Mouse (Mus musculus): ENCODE measurements around the gene Adi1. TPM values are rescaled to one million over a fixed set of nuclear protein-coding genes. Genes with fewer than 3 reads are reported as not detected.

Gene Adi1
- total RNA-seq, 1 experiment = 25.3 TPM

- Histone ChIP-seq H3K4me3 (ENCODE audit: insufficient read depth in 1 of 2, low read depth in 1 of 2, low read length in 2 of 2, poor library complexity in 1 of 2, severe bottlenecking in 1 of 2) (no peak overlapping the region), H3K4me1 (ENCODE audit: control insufficient read depth in 2 of 2, insufficient read depth in 2 of 2, low read length in 2 of 2, poor library complexity in 1 of 2) (peaks cover 0 to 10% of the 10 kb centered on the region in 2 experiments; a peak in 1 of 4 replicates), H3K36me3 (ENCODE audit: control insufficient read depth, insufficient read depth, low read length, poor library complexity, severe bottlenecking) (peaks cover 14% of the 10 kb centered on the region; the same call in 1 of the 2 replicates), H3K9me3 (ENCODE audit: control insufficient read depth, insufficient read depth, low read depth, low read length) (no peaks in the 10 kb centered on the region), H3K27ac (ENCODE audit: insufficient read depth, low read depth, low read length, poor library complexity, severe bottlenecking) (no peak overlapping the region), H3K9ac (ENCODE audit: insufficient read depth, low read depth, low read length, poor library complexity, severe bottlenecking) (no peak overlapping the region)
- in situ Hi-C loops (cut with MboI; ENCODE audit: low sequenced_read_pairs in 2 of 2, unreplicated experiment in 2 of 2) = no loop called here
- TF ChIP-seq CHD2 (IDR thresholded peaks at IDR 0.05; ENCODE audit: low read depth, low read length) (no peak), ZNF384 (IDR thresholded peaks at IDR 0.05; ENCODE audit: low read depth, low read length) (no peak), ZC3H11A (IDR thresholded peaks at IDR 0.05; ENCODE audit: borderline replicate concordance, low read depth, low read length) (no peak), HCFC1 (IDR thresholded peaks at IDR 0.05; ENCODE audit: borderline replicate concordance, insufficient read depth, low read length) (no peak), MAFK (IDR thresholded peaks at IDR 0.05; ENCODE audit: insufficient read depth, low read depth, low read length) (no peak)
- DNase-seq (ENCODE audit: low read depth, low spot score) = peak; percentile 83
Measured at GRCm38 (mm10) chr12:28694231-28694630, 19.2 kb downstream of the Adi1 start.

- H3K4me3 ChIP-seq (ENCODE audit: insufficient read depth in 1 of 2, low read depth in 1 of 2, low read length in 2 of 2, poor library complexity in 1 of 2, severe bottlenecking in 1 of 2) = no peak overlapping the region
- H3K4me1 ChIP-seq (ENCODE audit: control insufficient read depth in 2 of 2, insufficient read depth in 2 of 2, low read length in 2 of 2, poor library complexity in 1 of 2) = peaks cover under 1 to 10% of the 10 kb centered on the region in 2 experiments; a peak in 2 of 4 replicates
- peaks cover 11% of the 10 kb centered on the region; the same call in 1 of the 2 replicates for H3K36me3 ChIP-seq (ENCODE audit: control insufficient read depth, insufficient read depth, low read length, poor library complexity, severe bottlenecking)
- DNase-seq (ENCODE audit: low read depth, low spot score) = no peak
- no peaks in the 10 kb centered on the region for H3K9me3 ChIP-seq (ENCODE audit: control insufficient read depth, insufficient read depth, low read depth, low read length)
- no peak overlapping the region for H3K9ac ChIP-seq (ENCODE audit: insufficient read depth, low read depth, low read length, poor library complexity, severe bottlenecking)
- in situ Hi-C loops (cut with MboI; ENCODE audit: low sequenced_read_pairs in 2 of 2, unreplicated experiment in 2 of 2) = no loop called here
- H3K27ac ChIP-seq (ENCODE audit: insufficient read depth, low read depth, low read length, poor library complexity, severe bottlenecking) = no peak overlapping the region; the same call in 1 of the 2 replicates
- TF ChIP-seq MAFK (IDR thresholded peaks at IDR 0.05; ENCODE audit: insufficient read depth, low read depth, low read length) (no peak), ZC3H11A (IDR thresholded peaks at IDR 0.05; ENCODE audit: borderline replicate concordance, low read depth, low read length) (no peak), CHD2 (IDR thresholded peaks at IDR 0.05; ENCODE audit: low read depth, low read length) (no peak), HCFC1 (IDR thresholded peaks at IDR 0.05; ENCODE audit: borderline replicate concordance, insufficient read depth, low read length) (no peak), ZNF384 (IDR thresholded peaks at IDR 0.05; ENCODE audit: low read depth, low read length) (no peak)
Measured at GRCm38 (mm10) chr12:28694776-28695175, 19.7 kb downstream of the Adi1 start.

GRCm38 (mm10) chr12:28697821-28698595 is 23.0 kb downstream of the Adi1 start:
- TF ChIP-seq ZC3H11A (IDR thresholded peaks at IDR 0.05; ENCODE audit: borderline replicate concordance, low read depth, low read length) (no peak), CHD2 (IDR thresholded peaks at IDR 0.05; ENCODE audit: low read depth, low read length) (no peak), ZNF384 (IDR thresholded peaks at IDR 0.05; ENCODE audit: low read depth, low read length) (no peak), HCFC1 (IDR thresholded peaks at IDR 0.05; ENCODE audit: borderline replicate concordance, insufficient read depth, low read length) (no peak), MAFK (IDR thresholded peaks at IDR 0.05; ENCODE audit: insufficient read depth, low read depth, low read length) (no peak)
- Histone ChIP-seq H3K9ac (ENCODE audit: insufficient read depth, low read depth, low read length, poor library complexity, severe bottlenecking) (no peak overlapping the region), H3K36me3 (ENCODE audit: control insufficient read depth, insufficient read depth, low read length, poor library complexity, severe bottlenecking) (0 out of 2 replicates have a peak, but pooled peaks cover 2% of the 10 kb centered on the region), H3K9me3 (ENCODE audit: control insufficient read depth, insufficient read depth, low read depth, low read length) (no peaks in the 10 kb centered on the region), H3K4me3 (ENCODE audit: insufficient read depth in 1 of 2, low read depth in 1 of 2, low read length in 2 of 2, poor library complexity in 1 of 2, severe bottlenecking in 1 of 2) (no peak overlapping the region), H3K4me1 (ENCODE audit: control insufficient read depth in 2 of 2, insufficient read depth in 2 of 2, low read length in 2 of 2, poor library complexity in 1 of 2) (peaks cover 3 to 18% of the 10 kb centered on the region in 2 experiments; a peak in 2 of 4 replicates), H3K27ac (ENCODE audit: insufficient read depth, low read depth, low read length, poor library complexity, severe bottlenecking) (no peak overlapping the region)
- in situ Hi-C loops (cut with MboI; ENCODE audit: low sequenced_read_pairs in 2 of 2, unreplicated experiment in 2 of 2) = no loop called here
- no peak for DNase-seq (ENCODE audit: low read depth, low spot score)

DNA sequence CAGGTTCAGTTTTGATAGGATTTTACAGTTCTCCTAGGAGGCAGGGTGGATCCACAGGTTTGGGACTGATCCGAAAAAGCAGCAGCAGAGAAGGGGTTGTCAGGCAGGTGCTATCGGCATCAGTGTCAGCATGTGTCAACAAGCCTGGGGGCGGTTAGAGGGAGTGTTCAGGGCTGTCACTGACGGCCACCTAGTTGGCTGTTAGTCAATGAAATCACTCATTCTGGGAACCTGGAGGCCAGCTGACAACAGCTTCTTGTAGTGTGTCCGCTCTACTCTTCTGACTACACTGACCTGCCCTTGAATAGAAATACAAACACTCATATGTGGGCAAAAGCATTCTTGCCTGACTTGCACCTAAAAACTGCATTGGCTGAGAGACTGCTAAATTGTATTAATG is 24.1 kb downstream of the Adi1 start:
- no peak for TF ChIP-seq MAFK (IDR thresholded peaks at IDR 0.05; ENCODE audit: insufficient read depth, low read depth, low read length)
- no peak for TF ChIP-seq CHD2 (IDR thresholded peaks at IDR 0.05; ENCODE audit: low read depth, low read length)
- no peak for TF ChIP-seq HCFC1 (IDR thresholded peaks at IDR 0.05; ENCODE audit: borderline replicate concordance, insufficient read depth, low read length)
- no peak for DNase-seq (ENCODE audit: low read depth, low spot score)
- Histone ChIP-seq H3K4me3 (ENCODE audit: insufficient read depth in 1 of 2, low read depth in 1 of 2, low read length in 2 of 2, poor library complexity in 1 of 2, severe bottlenecking in 1 of 2) (no peak overlapping the region), H3K4me1 (ENCODE audit: control insufficient read depth in 2 of 2, insufficient read depth in 2 of 2, low read length in 2 of 2, poor library complexity in 1 of 2) (peaks cover 3 to 14% of the 10 kb centered on the region in 2 experiments; a peak in 2 of 4 replicates), H3K27ac (ENCODE audit: insufficient read depth, low read depth, low read length, poor library complexity, severe bottlenecking) (no peak overlapping the region), H3K9ac (ENCODE audit: insufficient read depth, low read depth, low read length, poor library complexity, severe bottlenecking) (no peak overlapping the region), H3K9me3 (ENCODE audit: control insufficient read depth, insufficient read depth, low read depth, low read length) (no peaks in the 10 kb centered on the region), H3K36me3 (ENCODE audit: control insufficient read depth, insufficient read depth, low read length, poor library complexity, severe bottlenecking) (0 out of 2 replicates have a peak, but pooled peaks cover 2% of the 10 kb centered on the region)
- in situ Hi-C loops (cut with MboI; ENCODE audit: low sequenced_read_pairs in 2 of 2, unreplicated experiment in 2 of 2) = no loop called here
